Mouse (Mus musculus): ENCODE data around the gene Hist1h3i. TPM values are rescaled to one million over a fixed set of nuclear protein-coding genes. Genes with fewer than 3 reads are reported as not detected.
"Not testable (repeated sequence)": the region's sequence is repeated elsewhere in the genome, so short reads cannot be mapped to it uniquely, and the experiment has no call there.

Gene Hist1h3i
- polyA plus RNA-seq, 1 experiment: 46.3 TPM

- 6% methylated on average over 5 of the region's 5 CpGs for WGBS
- DNase-seq (ENCODE audit: low read depth, low spot score): no peak
Measured at GRCm38 (mm10) chr13:21749387-21750158, 33.6 kb downstream of the Hist1h3i start.

DNA sequence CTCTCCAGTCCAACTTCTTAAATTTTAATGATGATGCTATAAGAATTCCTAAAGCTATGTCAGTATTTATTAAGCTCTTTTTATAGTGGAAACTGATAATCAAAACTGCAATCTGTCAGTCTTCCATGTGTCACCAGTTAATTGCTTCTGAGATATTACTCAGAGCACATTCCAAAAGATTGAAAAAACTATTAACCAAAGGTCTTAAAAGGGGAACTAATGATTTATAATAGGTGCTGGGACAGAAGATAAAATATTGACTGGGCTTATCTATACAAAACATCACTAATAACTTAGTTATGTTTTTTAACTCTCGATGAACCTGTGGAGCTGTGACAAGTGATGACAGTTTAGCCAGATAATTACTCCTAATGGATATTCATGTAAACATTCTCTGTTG is 38.2 kb downstream of the Hist1h3i start:
- WGBS: 75% methylated on average over 1 of the region's 1 CpGs
- DNase-seq (ENCODE audit: low read depth, low spot score): no peak

- not testable (repeated sequence) for DNase-seq (ENCODE audit: low read depth, low spot score)
- WGBS: under 1% methylated on average over 52 of the region's 56 CpGs
Measured at GRCm38 (mm10) chr13:21734906-21735767, 48.0 kb downstream of the Hist1h3i start, which contains the start of gene Hist1h4j. Gene Hist1h4j (plus strand): TSS chr13:21735064.

DNA sequence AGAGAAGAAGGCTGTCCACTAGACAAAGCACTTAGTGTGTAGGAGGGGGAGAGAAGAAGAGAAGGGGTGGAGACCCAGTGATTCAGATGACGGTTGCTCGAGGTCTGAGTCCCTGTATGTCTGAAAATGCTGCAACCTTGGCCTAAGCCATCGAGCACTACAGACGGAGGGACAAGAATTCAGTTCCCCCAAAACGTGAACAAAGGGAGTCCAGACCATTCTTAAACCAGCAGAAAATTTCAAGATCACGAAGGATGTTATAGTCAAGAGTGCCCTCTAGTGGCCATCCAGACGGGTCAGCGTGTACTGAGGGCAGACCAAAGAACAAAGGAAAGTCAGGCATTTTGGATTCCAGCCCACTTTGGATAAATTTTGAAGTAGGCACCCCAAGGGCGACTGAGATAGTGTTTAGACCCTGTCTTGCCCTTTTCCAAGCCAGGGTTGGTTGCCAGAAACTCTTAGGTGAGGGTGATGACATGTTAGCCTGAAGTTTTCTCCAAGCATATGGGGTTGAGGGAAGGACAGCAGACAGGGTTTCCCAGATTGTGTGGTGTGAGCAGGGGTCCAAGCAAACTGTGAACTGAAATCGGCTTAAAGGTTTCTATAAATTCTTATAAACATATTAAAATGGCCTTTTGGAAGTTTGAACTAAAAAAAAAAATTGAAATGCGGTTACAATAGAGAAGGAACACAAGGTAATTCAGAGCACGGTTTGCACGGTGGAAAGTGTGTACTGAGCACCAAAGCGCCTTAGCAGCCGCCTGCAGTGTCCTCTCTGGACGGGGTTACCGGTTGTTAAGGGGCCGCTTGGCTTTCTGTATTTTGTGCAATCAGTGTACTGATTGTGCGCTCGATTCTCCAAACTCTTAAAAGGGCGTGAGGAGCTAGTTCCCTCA is 48.9 kb downstream of the Hist1h3i start:
- 1% methylated on average over 21 of the region's 21 CpGs for WGBS
- DNase-seq (ENCODE audit: low read depth, low spot score): no peak

GRCm38 (mm10) chr13:21733466-21733865 is 49.7 kb downstream of the Hist1h3i start:
- 86% methylated on average over 5 of the region's 5 CpGs for WGBS
- no peak for DNase-seq (ENCODE audit: low read depth, low spot score)

Other genes starting within 250 kb of the Hist1h3i start
- gene Olfr1366, start 240.6 kb downstream of the Hist1h3i start, polyA plus RNA-seq (2012; rRNA removed): not detected in 2 replicates
- not detected in 2 replicates for gene Olfr1535, start 223.5 kb downstream of the Hist1h3i start, polyA plus RNA-seq (2012; rRNA removed)
- not detected in 2 replicates for gene Olfr1364, start 201.6 kb downstream of the Hist1h3i start, polyA plus RNA-seq (2012; rRNA removed)
- not detected in 2 replicates for gene Olfr1362, start 169.3 kb downstream of the Hist1h3i start, polyA plus RNA-seq (2012; rRNA removed)
- not detected in 2 replicates for gene Olfr11, start 140.9 kb downstream of the Hist1h3i start, polyA plus RNA-seq (2012; rRNA removed)
- gene Olfr1361, start 120.0 kb downstream of the Hist1h3i start, polyA plus RNA-seq (2012; rRNA removed): not detected in 2 replicates
- gene Olfr1360, start 106.0 kb downstream of the Hist1h3i start, polyA plus RNA-seq (2012; rRNA removed): not detected in 2 replicates
- gene Olfr1359, start 85.3 kb downstream of the Hist1h3i start, polyA plus RNA-seq (2012; rRNA removed): not detected in 2 replicates
- 14.2 and 16.3 TPM in 2 replicates for gene Hist1h2bl, start 67.2 kb downstream of the Hist1h3i start, polyA plus RNA-seq (2012; rRNA removed)
- gene Hist1h2ai, start 66.9 kb downstream of the Hist1h3i start, polyA plus RNA-seq (2012; rRNA removed): 23.0 and 39.3 TPM in 2 replicates
- 33.4 and 59.9 TPM in 2 replicates for gene Hist1h3h, start 65.7 kb downstream of the Hist1h3i start, polyA plus RNA-seq (2012; rRNA removed)
- gene Hist1h2bm, start 61.3 kb downstream of the Hist1h3i start, polyA plus RNA-seq (2012; rRNA removed): 4.5 and 5.5 TPM in 2 replicates
- gene Hist1h4j, start 48.3 kb downstream of the Hist1h3i start, polyA plus RNA-seq (2012; rRNA removed): 3.6 and 5.5 TPM in 2 replicates
- 44.1 and 68.7 TPM in 2 replicates for gene Hist1h4k, start 32.9 kb downstream of the Hist1h3i start, polyA plus RNA-seq (2012; rRNA removed)
- gene Hist1h2ak, start 29.5 kb downstream of the Hist1h3i start, polyA plus RNA-seq (2012; rRNA removed): 14.9 and 16.4 TPM in 2 replicates
- gene Hist1h2bn, start 29.2 kb downstream of the Hist1h3i start, polyA plus RNA-seq (2012; rRNA removed): 3.5 and 9.7 TPM in 2 replicates
- 4.2 and 4.5 TPM in 2 replicates for gene Hist1h1b, start 2.7 kb downstream of the Hist1h3i start, polyA plus RNA-seq (2012; rRNA removed)
- 7.4 and 15.3 TPM in 2 replicates for gene Hist1h2an, start 3.8 kb upstream of the Hist1h3i start, polyA plus RNA-seq (2012; rRNA removed)
- 2.1 and 5.4 TPM in 2 replicates for gene Hist1h2bp, start 4.1 kb upstream of the Hist1h3i start, polyA plus RNA-seq (2012; rRNA removed)
- gene Hist1h2bq, start 26.8 kb upstream of the Hist1h3i start, polyA plus RNA-seq (2012; rRNA removed): 23.8 and 61.7 TPM in 2 replicates
- not detected in 2 replicates for gene Hist1h2ao, start 27.1 kb upstream of the Hist1h3i start, polyA plus RNA-seq (2012; rRNA removed)
- gene Hist1h4m, start 28.4 kb upstream of the Hist1h3i start, polyA plus RNA-seq (2012; rRNA removed): 0.98 TPM in 1 of 2 replicates, not detected in the other
- gene Hist1h4n, start 48.8 kb upstream of the Hist1h3i start, polyA plus RNA-seq (2012; rRNA removed): 38.1 and 56.7 TPM in 2 replicates
- 253 and 504 TPM in 2 replicates for gene Hist1h2ap, start 50.1 kb upstream of the Hist1h3i start, polyA plus RNA-seq (2012; rRNA removed)
- 19.9 and 53.9 TPM in 2 replicates for gene Hist1h2br, start 50.4 kb upstream of the Hist1h3i start, polyA plus RNA-seq (2012; rRNA removed)
- 0.10 and 0.29 TPM in 2 replicates for gene Zfp184, start 161.7 kb upstream of the Hist1h3i start, polyA plus RNA-seq (2012; rRNA removed)
- gene Pom121l2, start 197.8 kb upstream of the Hist1h3i start, polyA plus RNA-seq (2012; rRNA removed): not detected in 2 replicates
- 2.8 and 2.9 TPM in 2 replicates for gene Prss16, start 226.4 kb upstream of the Hist1h3i start, polyA plus RNA-seq (2012; rRNA removed)